Mouse (Mus musculus): Measurements from ENCODE around the gene Tdrd3.

Tdrd3 gene

DNA sequence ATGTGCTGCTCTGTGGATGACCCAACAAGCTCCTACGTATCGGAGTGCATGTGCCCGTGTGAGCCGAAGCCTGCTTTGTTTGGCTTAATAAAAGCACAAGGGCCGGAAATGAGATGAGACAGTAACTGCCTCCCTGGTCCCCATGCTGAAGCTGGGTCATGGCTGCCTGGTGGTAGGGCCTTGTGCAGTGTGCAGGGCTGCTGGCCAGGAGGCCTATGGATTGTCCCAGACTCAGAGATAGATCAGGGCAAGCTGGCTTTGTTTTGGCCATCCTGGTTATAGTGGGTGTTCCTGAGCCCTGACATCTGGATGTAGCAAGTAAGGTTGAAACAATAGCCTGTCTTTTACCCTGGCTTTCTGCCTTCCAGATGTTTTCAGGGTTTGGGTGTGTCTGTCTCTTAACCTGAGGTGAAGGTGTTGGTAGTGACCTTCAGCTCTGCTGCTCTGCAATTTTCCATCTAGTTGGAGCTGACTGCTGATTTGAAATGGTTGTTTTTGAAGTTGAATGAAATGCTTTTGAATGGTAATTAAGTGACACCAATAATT, 39.3 kb downstream of the Tdrd3 start:
- DNase-seq: no peak

GRCm38 (mm10) chr14:87459777-87460176, 43.3 kb downstream of the Tdrd3 start:
- no peak for DNase-seq

DNA sequence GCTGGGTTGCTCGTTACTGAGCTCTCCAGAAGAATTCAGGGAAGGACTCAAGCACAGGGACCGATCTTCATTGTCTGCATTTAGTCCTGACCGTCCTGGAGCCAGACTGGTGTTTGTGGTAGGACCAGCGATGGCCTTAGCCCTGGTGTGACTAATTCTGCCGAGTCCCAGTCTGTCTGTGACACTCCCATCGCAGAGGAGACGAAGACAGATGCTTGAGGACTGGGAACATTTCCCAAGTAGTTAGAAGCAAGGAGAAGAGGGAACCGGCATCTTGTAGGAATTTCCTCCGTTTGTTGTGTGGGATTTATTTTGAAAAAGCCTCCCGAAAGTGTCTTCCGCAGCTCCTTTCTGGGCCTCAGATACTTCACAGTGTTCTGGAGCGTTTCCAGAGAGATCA, 45.1 kb downstream of the Tdrd3 start:
- no peak for DNase-seq

- DNase-seq: peak; percentile 72 to 74
These were observed 47.7 kb downstream of the Tdrd3 start for GRCm38 (mm10) chr14:87463963-87464654.

DNA sequence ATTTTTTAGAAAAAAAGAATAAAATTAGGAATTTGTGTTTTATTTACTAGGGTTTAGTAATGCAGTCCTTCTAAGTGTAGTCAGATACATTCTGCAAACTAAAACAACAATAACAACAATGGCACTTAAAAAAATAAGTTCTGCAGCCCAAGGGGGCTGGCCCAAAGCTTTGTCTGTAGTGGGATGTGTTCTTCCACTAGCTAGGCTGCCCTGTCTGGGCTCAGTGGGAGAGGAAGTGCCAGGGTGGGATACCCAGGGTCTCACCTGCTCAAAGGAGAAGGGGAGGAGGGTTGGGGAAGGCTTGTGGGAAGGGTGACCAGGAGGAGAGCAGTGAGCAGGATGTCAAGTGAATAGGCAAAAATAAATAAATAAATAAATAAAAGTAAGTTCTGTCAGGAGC, 48.2 kb downstream of the Tdrd3 start:
- DNase-seq: peak in 1 of 2 experiments; percentile 2

- DNase-seq: no peak
These were observed 51.1 kb downstream of the Tdrd3 start for GRCm38 (mm10) chr14:87467586-87467985.

DNA sequence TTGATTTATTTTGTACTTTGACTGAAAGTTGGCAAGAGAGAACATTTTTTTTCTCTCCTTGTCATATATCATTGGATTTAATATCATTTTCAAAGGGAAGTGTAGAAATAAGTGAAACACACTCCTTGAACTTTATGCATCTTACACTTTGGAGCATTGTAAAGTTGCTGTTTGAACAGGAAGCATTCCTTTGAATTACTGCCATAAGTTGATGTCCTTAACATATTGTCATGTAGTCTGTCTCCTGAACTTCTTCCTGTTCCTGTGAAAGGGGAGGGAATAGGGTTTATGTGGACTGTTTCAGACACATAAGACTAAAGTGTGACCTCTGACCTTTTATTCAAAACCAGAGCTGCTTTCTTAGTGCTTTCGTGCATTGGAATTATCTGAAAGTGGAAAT, 55.1 kb downstream of the Tdrd3 start:
- DNase-seq: no peak

DNA sequence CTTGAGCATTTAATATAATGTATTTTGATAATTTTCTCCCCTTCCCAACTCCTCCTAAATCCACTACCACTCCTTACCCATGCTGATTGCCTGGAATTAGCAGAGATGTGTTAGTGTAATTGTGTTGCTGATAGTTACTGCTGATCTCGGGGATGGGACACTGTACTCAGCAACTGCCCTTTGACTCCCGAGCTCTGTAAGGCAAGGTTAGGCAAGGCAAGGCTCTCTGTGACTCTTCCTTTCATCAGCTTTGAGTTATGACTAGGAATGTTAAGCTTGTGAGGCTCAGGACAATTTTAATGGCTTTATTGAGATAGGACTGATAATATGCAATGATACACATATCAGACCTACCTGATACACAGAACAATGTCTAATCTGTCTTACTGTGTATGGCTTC, 56.3 kb downstream of the Tdrd3 start:
- DNase-seq: no peak

GRCm38 (mm10) chr14:87475721-87476359, 59.4 kb downstream of the Tdrd3 start:
- DNase-seq: no peak

DNA sequence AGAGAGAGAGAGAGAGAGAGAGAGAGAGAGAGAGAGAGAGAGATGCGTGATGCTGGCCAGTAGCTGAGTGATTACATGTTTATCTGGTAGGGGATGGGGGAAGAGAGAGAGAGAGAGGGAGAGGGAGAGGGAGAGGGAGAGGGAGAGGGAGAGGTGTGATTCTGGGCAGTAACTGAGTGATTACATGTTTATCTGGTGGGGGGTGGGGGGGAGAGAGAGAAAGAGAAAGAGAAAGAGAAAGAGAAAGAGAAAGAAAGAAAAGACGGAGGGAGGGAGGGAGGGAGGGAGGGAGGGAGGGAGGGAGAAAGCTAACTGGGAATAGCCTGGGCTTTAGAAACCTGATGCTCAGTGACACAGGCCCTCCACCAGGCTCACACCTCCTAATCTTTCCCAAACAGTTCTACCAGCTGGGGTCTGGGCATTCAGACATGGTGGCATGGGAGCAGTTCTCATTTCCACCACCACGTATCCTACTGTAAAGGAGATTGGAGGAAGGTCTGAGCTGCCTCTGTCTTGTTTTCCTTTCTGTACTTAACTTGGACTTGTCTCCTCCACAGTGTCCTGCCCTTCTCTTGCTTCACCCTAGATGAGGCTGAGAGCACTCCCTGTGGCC, 62.0 kb downstream of the Tdrd3 start:
- no peak for DNase-seq

DNA sequence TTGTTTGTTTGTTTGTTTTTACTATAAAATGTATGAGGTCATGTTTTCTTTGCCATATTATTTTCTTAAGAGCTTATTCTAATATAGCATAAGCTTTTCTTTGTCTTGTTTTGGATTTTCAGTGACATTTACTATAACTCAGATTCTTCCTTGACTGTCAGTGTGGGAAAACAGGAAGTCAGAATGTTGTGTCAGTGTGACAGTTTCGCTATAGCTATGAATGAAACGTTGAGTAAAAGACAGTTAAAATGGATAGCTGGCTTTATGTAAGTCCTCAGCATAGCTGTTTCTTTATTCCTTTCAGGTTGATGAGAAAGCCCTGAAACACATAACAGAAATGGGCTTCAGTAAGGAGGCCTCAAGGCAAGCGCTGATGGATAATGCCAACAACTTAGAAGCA, 69.4 kb downstream of the Tdrd3 start:
- no peak for DNase-seq

- no peak for DNase-seq
These were observed 81.6 kb downstream of the Tdrd3 start for GRCm38 (mm10) chr14:87497955-87498594.

- no peak for DNase-seq
These were observed 89.5 kb downstream of the Tdrd3 start for GRCm38 (mm10) chr14:87505924-87506323.

DNA sequence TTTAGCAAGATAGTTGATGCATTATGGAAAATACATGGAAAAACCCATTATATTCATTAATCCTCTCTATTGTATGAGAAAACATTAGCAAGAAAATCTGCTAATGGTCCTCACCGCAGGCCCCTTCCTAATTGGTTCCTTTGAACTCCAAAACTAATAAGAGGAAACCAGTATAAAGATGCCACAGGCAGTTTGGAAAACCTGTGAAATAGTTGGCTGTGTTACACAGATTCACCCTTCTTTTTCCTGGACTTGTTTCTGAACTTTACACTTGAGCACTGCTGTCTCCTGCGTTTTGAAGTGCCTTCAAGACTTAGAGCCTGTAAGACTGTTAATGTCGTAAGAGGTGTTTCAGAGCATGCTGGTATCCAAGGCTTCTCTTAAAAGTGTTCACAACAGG, 98.8 kb downstream of the Tdrd3 start:
- DNase-seq: no peak

DNA sequence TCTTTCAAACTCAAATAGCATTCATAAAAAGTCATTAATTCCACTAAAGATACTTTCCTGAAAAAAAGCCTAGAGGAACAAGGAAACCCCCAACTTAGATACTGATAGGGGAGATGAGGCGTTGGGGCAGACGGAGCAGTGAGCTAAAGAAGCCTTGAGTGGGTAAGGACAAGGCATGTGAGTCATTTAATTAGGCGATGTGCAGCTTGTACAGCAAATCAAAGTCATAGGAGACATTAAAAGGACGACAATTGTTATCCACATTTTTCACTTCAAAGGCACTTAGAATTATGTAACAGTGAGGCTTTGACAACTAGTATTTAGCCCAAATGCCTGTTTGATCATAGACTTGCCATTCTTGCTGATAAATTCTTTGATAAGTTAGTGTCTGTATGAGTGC, 100.9 kb downstream of the Tdrd3 start:
- DNase-seq: no peak

GRCm38 (mm10) chr14:87531847-87532246, 115.4 kb downstream of the Tdrd3 start:
- DNase-seq: no peak

- DNase-seq: no peak
These were observed 120.8 kb downstream of the Tdrd3 start for GRCm38 (mm10) chr14:87537127-87537819.

- DNase-seq: no peak
These were observed 133.5 kb downstream of the Tdrd3 start for GRCm38 (mm10) chr14:87549986-87550385.

DNA sequence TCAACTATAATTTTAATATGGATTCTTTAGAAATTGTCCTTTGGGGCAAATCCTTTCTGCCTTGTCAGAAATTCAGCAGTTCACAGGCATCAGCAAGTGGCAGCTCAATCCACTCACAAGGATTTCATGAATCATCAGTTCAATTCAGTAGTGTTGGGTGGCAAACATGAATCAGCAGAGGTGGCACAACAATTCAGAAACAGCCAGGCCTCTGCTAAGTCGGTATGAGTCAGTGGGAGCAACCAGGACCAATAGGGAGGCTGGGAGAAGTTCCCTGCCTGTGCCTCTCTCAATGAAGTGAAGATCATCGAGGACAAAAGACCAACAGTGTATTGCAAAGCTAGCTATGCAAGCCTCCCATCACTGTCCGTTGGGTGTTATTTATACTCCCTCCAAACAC, 135.8 kb downstream of the Tdrd3 start:
- DNase-seq: no peak

GRCm38 (mm10) chr14:87563841-87564240, 147.4 kb downstream of the Tdrd3 start:
- no peak for DNase-seq

DNA sequence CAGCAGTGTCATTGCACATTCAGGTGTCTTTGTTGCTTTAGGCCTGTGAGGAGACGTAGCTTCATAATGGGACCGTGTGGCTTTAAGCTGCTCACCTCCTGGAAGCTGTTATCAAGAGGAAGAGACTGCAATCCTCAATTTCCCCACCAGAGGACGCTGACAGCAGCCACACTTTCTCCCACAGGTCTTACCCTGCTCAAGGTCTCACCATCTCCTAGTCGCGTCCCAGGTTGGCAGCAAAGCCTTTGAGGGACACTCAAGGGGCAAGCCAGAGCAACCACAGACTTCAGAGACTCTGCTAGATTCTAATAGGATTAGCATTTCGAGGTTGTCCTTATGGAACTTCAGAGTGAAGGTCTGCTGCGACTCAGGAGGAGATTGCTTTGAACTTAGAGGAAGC, 149.8 kb downstream of the Tdrd3 start:
- no peak for DNase-seq

DNA sequence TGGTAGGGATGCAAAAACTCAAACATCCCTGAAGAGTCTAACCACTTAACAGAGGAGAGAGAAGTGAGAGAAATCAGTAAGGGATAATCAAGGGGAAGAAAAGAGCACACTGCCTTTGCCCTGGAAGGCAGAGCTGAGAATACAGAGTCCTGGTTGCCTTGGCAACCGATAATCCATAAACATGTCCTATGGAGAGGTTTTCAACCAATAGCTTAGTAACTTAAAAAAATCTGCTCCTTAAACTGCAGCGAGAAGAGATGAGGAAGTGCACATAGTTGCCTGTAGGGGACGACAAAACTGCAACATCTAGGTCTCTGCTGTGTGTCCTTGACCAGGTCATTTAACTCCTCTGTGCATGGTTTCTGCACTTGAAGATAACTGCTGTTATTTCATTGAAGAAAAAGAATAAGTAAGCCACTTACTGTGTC, 150.6 kb downstream of the Tdrd3 start:
- no peak for DNase-seq

Data from B cell, adult 2 months (primary cell).